26 mouse cellular contexts compared by ENCODE assay signal in the genomic region with DNA sequence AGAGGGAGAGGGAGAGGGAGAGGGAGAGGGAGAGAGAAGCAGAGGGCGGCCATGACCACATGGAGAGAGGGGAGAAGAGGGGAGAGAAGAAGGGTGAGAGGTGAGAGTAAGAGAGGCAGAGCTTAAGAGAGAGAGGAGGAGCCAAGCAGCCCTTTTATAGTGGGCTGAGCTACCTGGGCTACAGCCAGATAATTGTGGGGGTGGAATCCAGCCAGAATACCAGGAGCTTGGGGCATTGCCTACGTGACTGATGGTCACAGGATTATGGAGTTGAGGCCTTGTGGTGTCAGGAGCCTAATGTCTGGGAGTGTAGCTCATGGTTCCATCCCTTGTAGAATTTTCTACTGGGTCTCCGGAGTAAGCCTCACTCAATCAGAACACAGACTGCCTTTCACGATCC.
DNase-seq lines count a peak whose midpoint lies in the region; ATAC-seq lines count a peak whose summit lies in the region.
"Had no signal": no experiment of that assay in that cellular context is flagged by ENCODE, and none has a peak within 500 bp of the region (broad histone marks: within the 10 kb centered on the region; RNA-seq: fewer than 3 reads in every experiment).

No protein-coding gene starts in this region.

- H3K9ac ChIP-seq in kidney, embryonic 15.5 days = no peak overlapping the region
- H3K9ac ChIP-seq: embryonic facial prominence, embryonic 13.5 days; forebrain, embryonic 12.5 days; forebrain, embryonic 15.5 days; heart, embryonic 13.5 days; hindbrain, embryonic 12.5 days; hindbrain, embryonic 15.5 days had no signal

- H3K27me3 ChIP-seq in kidney, embryonic 15.5 days = no peaks in the 10 kb centered on the region
- H3K27me3 ChIP-seq: embryonic facial prominence, embryonic 13.5 days; forebrain, embryonic 12.5 days; forebrain, embryonic 15.5 days; heart, embryonic 13.5 days; hindbrain, embryonic 12.5 days; hindbrain, embryonic 15.5 days had no signal

- no peak overlapping the region for H3K27ac ChIP-seq in kidney, embryonic 15.5 days
- H3K27ac ChIP-seq: embryonic facial prominence, embryonic 10.5 days; embryonic facial prominence, embryonic 13.5 days; forebrain, embryonic 12.5 days; forebrain, embryonic 15.5 days; heart, adult 2 months; heart, embryonic 10.5 days; heart, embryonic 13.5 days; hindbrain, embryonic 12.5 days; hindbrain, embryonic 15.5 days had no signal

- 77% methylated on average over 4 of the region's 4 CpGs for WGBS in kidney, embryonic 15.5 days

- H3K36me3 ChIP-seq in kidney, embryonic 15.5 days = no peaks in the 10 kb centered on the region
- H3K36me3 ChIP-seq: embryonic facial prominence, embryonic 10.5 days; embryonic facial prominence, embryonic 13.5 days; forebrain, embryonic 12.5 days; forebrain, embryonic 15.5 days; heart, embryonic 10.5 days; heart, embryonic 13.5 days; hindbrain, embryonic 12.5 days; hindbrain, embryonic 15.5 days had no signal

- H3K9me3 ChIP-seq in kidney, embryonic 15.5 days (replicated peaks) = no peaks in the 10 kb centered on the region
- H3K9me3 ChIP-seq: embryonic facial prominence, embryonic 10.5 days; embryonic facial prominence, embryonic 13.5 days; forebrain, embryonic 12.5 days; forebrain, embryonic 15.5 days; heart, embryonic 10.5 days; heart, embryonic 13.5 days; hindbrain, embryonic 12.5 days; hindbrain, embryonic 15.5 days had no signal

- ATAC-seq in kidney, embryonic 15.5 days (replicated peaks; ENCODE audit: low FRiP score) = no peak
- ATAC-seq: activated CD4-positive, CD25-positive, alpha-beta regulatory T cell, adult 4 months; forebrain, embryonic 15.5 days; intestine, postnatal 0 days had no signal

- no peaks in the 10 kb centered on the region for H3K4me1 ChIP-seq in kidney, embryonic 15.5 days
- H3K4me1 ChIP-seq: embryonic facial prominence, embryonic 10.5 days; embryonic facial prominence, embryonic 13.5 days; forebrain, embryonic 12.5 days; forebrain, embryonic 15.5 days; heart, embryonic 10.5 days; heart, embryonic 13.5 days; hindbrain, embryonic 12.5 days; hindbrain, embryonic 15.5 days had no signal

- peak; percentile 1 for DNase-seq in cerebellum, adult 11 months
- no peak for DNase-seq in cerebellum, postnatal 4 days (ENCODE audit: low spot score in 2 of 2)
- peak; percentile 6 for DNase-seq in brain, adult 2 months (ENCODE audit: low read depth, low spot score)
- DNase-seq in cerebellum, adult 9-10 months = peak; percentile 8
- DNase-seq in cerebellum, postnatal 14 days = peak; percentile 40 to 54
- DNase-seq in heart, postnatal 4 days = no peak
- no peak for DNase-seq in gastrocnemius, postnatal 36 days
- DNase-seq: adrenal gland, adult 8-10 months; adrenal gland, postnatal 36 days; embryo, embryonic 11 days; gastrocnemius, postnatal 25 days; heart, adult 2 months; heart, postnatal 14 days; kidney, adult 2 months had no signal

- H3K4me2 ChIP-seq in kidney, embryonic 15.5 days = no peak overlapping the region
- H3K4me2 ChIP-seq: embryonic facial prominence, embryonic 13.5 days; forebrain, embryonic 12.5 days; forebrain, embryonic 15.5 days; heart, embryonic 13.5 days; hindbrain, embryonic 12.5 days; hindbrain, embryonic 15.5 days had no signal

- no peak overlapping the region for H3K4me3 ChIP-seq in kidney, embryonic 15.5 days (replicated peaks)
- H3K4me3 ChIP-seq: embryonic facial prominence, embryonic 10.5 days; embryonic facial prominence, embryonic 13.5 days; erythroblast, embryonic 14.5 days; forebrain, embryonic 12.5 days; forebrain, embryonic 15.5 days; heart, adult 2 months; heart, embryonic 10.5 days; heart, embryonic 13.5 days; hindbrain, embryonic 12.5 days; hindbrain, embryonic 15.5 days had no signal

- intact Hi-C loops in gastrocnemius, postnatal 36 days (cut with DNase I) = no loop called here

Comparison
In these comparisons a context has a peak if more than half of its experiments do, and no peak if none do; other contexts are left out.
1. DNase-seq: peak in cerebellum, adult 11 months (single experiment), brain, adult 2 months (single experiment), cerebellum, adult 9-10 months (single experiment) and cerebellum, postnatal 14 days (2 of 2); none in cerebellum, postnatal 4 days (0 of 2), heart, postnatal 4 days (single experiment) and gastrocnemius, postnatal 36 days (0 of 2).